Mouse (Mus musculus) kidney, embryonic 14.5 days (tissue): ENCODE measurements around the gene Srf. TPM values are rescaled to one million over a fixed set of nuclear protein-coding genes. Genes with fewer than 3 reads are reported as not detected.

ENCODE experiments used
- ATAC-seq: fragments of 200-750 bp; cut with Nextera tagmentation; 2 replicates; pipeline ENCODE4 v1.8.0; 2017; ENCODE audit warnings: moderate number of reproducible peaks, mild to moderate bottlenecking, moderate TSS enrichment, moderate library complexity; ENCODE audit not compliant: low FRiP score, low TSS enrichment
- H3K27ac ChIP-seq: fragments of 300-500 bp; sonication (generic); 2 replicates; pipeline ENCODE4 v1.5.1; 2014; ENCODE audit warnings: low read depth, mild to moderate bottlenecking, low read length, moderate library complexity, mixed read lengths
- H3K27me3 ChIP-seq: fragments of 300-500 bp; sonication (generic); 2 replicates; pipeline ENCODE4 v1.6.1; 2014; ENCODE audit warnings: mild to moderate bottlenecking, low read length; ENCODE audit not compliant: control insufficient read depth, insufficient read depth
- H3K36me3 ChIP-seq: fragments of 300-500 bp; sonication (generic); 2 replicates; pipeline ENCODE4 v1.6.1; 2014; ENCODE audit warnings: low read length, mixed read lengths; ENCODE audit not compliant: control insufficient read depth, insufficient read depth
- H3K4me1 ChIP-seq: fragments of 300-500 bp; sonication (generic); 2 replicates; pipeline ENCODE4 v1.6.1; 2014; ENCODE audit warnings: low read length, mixed read lengths; ENCODE audit not compliant: control insufficient read depth, insufficient read depth
- H3K4me2 ChIP-seq: fragments of 300-500 bp; sonication (generic); replicated peaks from 2 replicates; pipeline ENCODE4 v1.6.1; 2014; ENCODE audit warnings: low read depth, mild to moderate bottlenecking, low read length
- H3K4me3 ChIP-seq: fragments of 300-500 bp; sonication (generic); 2 replicates; pipeline ENCODE4 v1.5.1; 2014; ENCODE audit warnings: mild to moderate bottlenecking, low read length
- H3K9ac ChIP-seq: fragments of 300-500 bp; sonication (generic); 2 replicates; pipeline ENCODE4 v1.6.1; 2014; ENCODE audit warnings: low read depth, mild to moderate bottlenecking, low read length, moderate library complexity
- H3K9me3 ChIP-seq: fragments of 300-500 bp; sonication (generic); 2 replicates; pipeline ENCODE4 v1.6.1; 2016; ENCODE audit warnings: low read length; ENCODE audit not compliant: control insufficient read depth
- WGBS: fragments of 180-500 bp; shearing (Covaris S2); extraction: QIAGEN DNeasy Blood & Tissue Kit; methylation state at CpG from one replicate; pipeline ENCODE4 v1.1.7; 2014; 5-methylcytosine and 5-hydroxymethylcytosine counted together
- polyA plus RNA-seq: library from polyadenylated mRNA; unstranded; fragments of >200 nt; fragmentation: Nextera tagmentation; extraction: Ambion mirVana; gene quantifications from 2 replicates; pipeline ENCODE4 v1.2.1, GENCODE M21; 2014

Srf gene
- polyA plus RNA-seq, 1 experiment from 2014 or later = 10.3 TPM

GRCm38 (mm10) chr17:46546995-46547394 is 9.0 kb downstream of the Srf start:
- H3K9ac ChIP-seq = no peak overlapping the region
- H3K36me3 ChIP-seq = peaks cover 39% of the 10 kb centered on the region
- WGBS = 12% methylated on average over 8 of the region's 8 CpGs

GRCm38 (mm10) chr17:46546591-46546990 is 9.4 kb downstream of the Srf start:
- WGBS = 6% methylated on average over 7 of the region's 7 CpGs
- Histone ChIP-seq H3K9me3 (no peaks in the 10 kb centered on the region), H3K9ac (peak overlapping the region; percentile 66; the same call in 1 of the 2 replicates), H3K4me2 (peak overlapping the region; percentile 93), H3K4me1 (peaks cover 23% of the 10 kb centered on the region), H3K4me3 (peak overlapping the region; percentile 67), H3K36me3 (peaks cover 35% of the 10 kb centered on the region), H3K27me3 (no peaks in the 10 kb centered on the region), H3K27ac (no peak overlapping the region)
- no peak for ATAC-seq

More at GRCm38 (mm10) chr17:46546995-46547394, 9.0 kb downstream of the Srf start:
- Histone ChIP-seq H3K4me3 (no peak overlapping the region), H3K9me3 (no peaks in the 10 kb centered on the region), H3K27me3 (no peaks in the 10 kb centered on the region), H3K27ac (no peak overlapping the region), H3K4me1 (peaks cover 24% of the 10 kb centered on the region), H3K4me2 (peak overlapping the region; percentile 93)
- ATAC-seq = no peak

- peak within 1 kb of the TSS; percentile 66 for H3K9ac ChIP-seq
- H3K27me3 ChIP-seq = no peaks in the 10 kb centered on the region
- H3K27ac ChIP-seq = no peak within 1 kb of the TSS
- peaks cover 29% of the 10 kb centered on the region for H3K36me3 ChIP-seq
- H3K4me3 ChIP-seq = peak within 1 kb of the TSS; percentile 67
- WGBS = 2% methylated on average over 43 of the region's 49 CpGs
- peaks cover 23% of the 10 kb centered on the region for H3K4me1 ChIP-seq
- ATAC-seq = peak; percentile 62
- no peaks in the 10 kb centered on the region for H3K9me3 ChIP-seq
- H3K4me2 ChIP-seq = peak within 1 kb of the TSS; percentile 93
These were observed 10.0 kb downstream of the Srf start, which contains the start of gene Cul9 for GRCm38 (mm10) chr17:46545813-46546564. Gene Cul9 (minus strand): TSS chr17:46546388.

GRCm38 (mm10) chr17:46543661-46544060 is 12.3 kb downstream of the Srf start:
- peaks cover 8% of the 10 kb centered on the region for H3K36me3 ChIP-seq
- H3K27me3 ChIP-seq = no peaks in the 10 kb centered on the region
- WGBS = 90% methylated on average over 12 of the region's 12 CpGs
- H3K9ac ChIP-seq = no peak overlapping the region
- no peak for ATAC-seq
- H3K9me3 ChIP-seq = no peaks in the 10 kb centered on the region
- no peak overlapping the region for H3K4me2 ChIP-seq
- no peak overlapping the region for H3K4me3 ChIP-seq
- no peak overlapping the region for H3K27ac ChIP-seq
- peaks cover 23% of the 10 kb centered on the region for H3K4me1 ChIP-seq

- no peak overlapping the region for H3K9ac ChIP-seq
- H3K27me3 ChIP-seq = no peaks in the 10 kb centered on the region
- H3K36me3 ChIP-seq = no peaks in the 10 kb centered on the region
- peak; percentile 72 for ATAC-seq
- no peak overlapping the region for H3K4me3 ChIP-seq
- H3K9me3 ChIP-seq = no peaks in the 10 kb centered on the region
- H3K4me1 ChIP-seq = no peaks in the 10 kb centered on the region
- H3K4me2 ChIP-seq = no peak overlapping the region
- no peak overlapping the region for H3K27ac ChIP-seq
- WGBS = 36% methylated on average over 12 of the region's 12 CpGs
These were observed 30.2 kb downstream of the Srf start for GRCm38 (mm10) chr17:46525579-46526307.

GRCm38 (mm10) chr17:46525065-46525464 is 30.9 kb downstream of the Srf start:
- 81% methylated on average over 10 of the region's 10 CpGs for WGBS
- Histone ChIP-seq H3K4me3 (no peak overlapping the region), H3K27me3 (0 out of 2 replicates have a peak, but pooled peaks cover 3% of the 10 kb centered on the region), H3K27ac (no peak overlapping the region), H3K9me3 (no peaks in the 10 kb centered on the region), H3K4me2 (no peak overlapping the region), H3K4me1 (no peaks in the 10 kb centered on the region), H3K36me3 (no peaks in the 10 kb centered on the region), H3K9ac (no peak overlapping the region)
- no peak for ATAC-seq

GRCm38 (mm10) chr17:46521963-46522668 is 33.9 kb downstream of the Srf start:
- H3K27ac ChIP-seq = no peak overlapping the region
- 0 out of 2 replicates have a peak, but pooled peaks cover 5% of the 10 kb centered on the region for H3K27me3 ChIP-seq
- no peaks in the 10 kb centered on the region for H3K9me3 ChIP-seq
- no peak overlapping the region for H3K9ac ChIP-seq
- no peak overlapping the region for H3K4me3 ChIP-seq
- H3K36me3 ChIP-seq = no peaks in the 10 kb centered on the region
- WGBS = 40% methylated on average over 24 of the region's 24 CpGs
- no peak for ATAC-seq
- H3K4me2 ChIP-seq = no peak overlapping the region
- no peaks in the 10 kb centered on the region for H3K4me1 ChIP-seq

GRCm38 (mm10) chr17:46521174-46521573 is 34.8 kb downstream of the Srf start:
- no peaks in the 10 kb centered on the region for H3K4me1 ChIP-seq
- 78% methylated on average over 9 of the region's 9 CpGs for WGBS
- no peak for ATAC-seq
- H3K36me3 ChIP-seq = no peaks in the 10 kb centered on the region
- H3K9ac ChIP-seq = no peak overlapping the region; the same call in 1 of the 2 replicates
- 0 out of 2 replicates have a peak, but pooled peaks cover 5% of the 10 kb centered on the region for H3K27me3 ChIP-seq
- no peak overlapping the region for H3K4me2 ChIP-seq
- no peaks in the 10 kb centered on the region for H3K9me3 ChIP-seq
- no peak overlapping the region for H3K4me3 ChIP-seq
- H3K27ac ChIP-seq = no peak overlapping the region
